Mouse (Mus musculus) left cerebral cortex, adult 2 months (tissue): ENCODE measurements at regions not wholly inside any gene's neighbourhood (a gene's known extent, or its start where the extent isn't known, plus 50 kb on each side); places are given as distances from the start of the nearest gene placed in this dataset.

Source experiments
- DNase-seq, 2 experiments: peaks; one replicate each; pipeline ENCODE4 v3.0.0; 2021 to 2022; ENCODE audit warnings: low spot score in 2 of 2, mixed read lengths in 1 of 2; ENCODE audit errors: extremely low spot score in 1 of 2
- H3K27ac ChIP-seq: fragments of 200-600 bp; 2 replicates; pipeline ENCODE4 v1.8.1; 2022
- H3K4me3 ChIP-seq: fragments of 200-600 bp; 2 replicates; pipeline ENCODE4 v1.8.1; 2022
- CTCF ChIP-seq: fragments of 200-600 bp; IDR thresholded peaks from 2 replicates; pipeline ENCODE4 v1.8.1; 2022; ENCODE audit warnings: antibody characterized with exemption, mild to moderate bottlenecking, moderate library complexity
- intact Hi-C: fragments of 180-260 bp; cut with DNase I; formaldehyde crosslinking; loops from one replicate; pipeline ENCODE4 v1.15.1; 2025

- intact Hi-C loops: no loop called here
- H3K27ac ChIP-seq: peak overlapping the region; percentile 84
- peak in 1 of 2 experiments; percentile 51 for DNase-seq
- TF ChIP-seq CTCF: no peak
- H3K4me3 ChIP-seq: no peak overlapping the region; the same call in 1 of the 2 replicates
Observed at GRCm38 (mm10) chr17:66232891-66233421, 109.6 kb downstream of the Ddx11 start.

- Histone ChIP-seq H3K4me3 (no peak overlapping the region), H3K27ac (peak overlapping the region; percentile 81)
- intact Hi-C loops: no loop called here
- DNase-seq: peak in 1 of 2 experiments; percentile 36
- TF ChIP-seq CTCF: peak; percentile 51
Observed at GRCm38 (mm10) chr17:66233451-66233951, 110.2 kb downstream of the Ddx11 start.

DNA sequence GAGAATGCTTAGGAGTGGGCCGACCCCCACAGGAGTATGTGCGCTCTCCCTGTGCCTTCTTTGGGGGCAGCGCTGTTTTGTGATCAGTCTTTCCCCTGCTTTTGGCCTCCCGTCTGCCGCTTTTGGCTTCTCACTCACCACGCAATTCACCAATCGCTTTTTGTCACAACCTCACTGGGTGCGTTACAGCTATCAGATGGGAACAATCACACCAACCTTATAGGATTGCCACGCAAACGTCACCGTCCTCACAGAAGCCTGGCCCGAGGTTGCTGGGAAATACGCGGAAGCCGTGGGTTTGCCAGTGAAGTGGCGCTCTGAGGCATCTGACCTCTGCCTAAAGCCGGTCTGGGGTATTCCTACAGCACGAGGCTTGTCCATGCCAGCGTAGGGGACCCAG is 111.1 kb downstream of the Ddx11 start:
- intact Hi-C loops: loop anchor here (2.0 kb wide), 1 partner anchor 116 kb away; no protein-coding TSS in a partner anchor
- no peak for DNase-seq
- Histone ChIP-seq H3K4me3 (no peak overlapping the region), H3K27ac (peak overlapping the region; percentile 81)
- TF ChIP-seq CTCF: no peak

- no peak overlapping the region for H3K4me3 ChIP-seq
Observed at GRCm38 (mm10) chr17:66235096-66235805, 111.9 kb downstream of the Ddx11 start.

GRCm38 (mm10) chr17:66235806-66236335 is 112.6 kb downstream of the Ddx11 start:
- H3K4me3 ChIP-seq: no peak overlapping the region
- no peak overlapping the region for H3K27ac ChIP-seq
- no peak for DNase-seq
- intact Hi-C loops: loop anchor here (1.0 to 2.0 kb wide), 4 partner anchors 115 to 254 kb away; no protein-coding TSS in a partner anchor
- TF ChIP-seq CTCF: no peak

More at GRCm38 (mm10) chr17:66235096-66235805, 111.9 kb downstream of the Ddx11 start:
- intact Hi-C loops: loop anchor here (1.0 to 2.0 kb wide), 4 partner anchors 116 to 255 kb away; no protein-coding TSS in a partner anchor
- peak; percentile 83 to 92 for DNase-seq
- H3K27ac ChIP-seq: no peak overlapping the region
- peak; percentile 95 for TF ChIP-seq CTCF

GRCm38 (mm10) chr17:66241868-66242622 is 118.7 kb downstream of the Ddx11 start:
- intact Hi-C loops: no loop called here
- no peak for TF ChIP-seq CTCF
- no peak overlapping the region for H3K27ac ChIP-seq
- H3K4me3 ChIP-seq: no peak overlapping the region
- DNase-seq: no peak

DNA sequence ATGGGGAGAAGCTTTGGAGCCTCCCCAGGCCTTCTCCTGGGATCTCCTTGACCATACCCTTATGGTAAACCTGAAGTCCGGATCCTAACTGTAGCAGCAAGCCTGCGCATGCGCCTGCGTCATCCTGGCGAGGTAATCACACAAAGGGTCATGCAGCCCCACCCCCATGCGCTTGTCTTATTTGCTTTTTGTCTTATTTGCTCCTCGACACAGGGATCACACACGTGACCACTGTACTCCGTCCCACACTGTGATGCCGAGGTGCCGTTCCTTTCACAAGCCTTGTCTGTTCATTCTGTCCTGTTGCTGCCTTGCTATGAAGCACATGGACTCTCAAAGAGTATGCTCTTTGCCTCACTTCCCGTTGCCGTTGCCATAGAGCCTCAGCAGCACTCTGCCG is 120.9 kb downstream of the Ddx11 start:
- intact Hi-C loops: no loop called here
- no peak for TF ChIP-seq CTCF
- Histone ChIP-seq H3K27ac (no peak overlapping the region), H3K4me3 (no peak overlapping the region)
- no peak for DNase-seq

DNA sequence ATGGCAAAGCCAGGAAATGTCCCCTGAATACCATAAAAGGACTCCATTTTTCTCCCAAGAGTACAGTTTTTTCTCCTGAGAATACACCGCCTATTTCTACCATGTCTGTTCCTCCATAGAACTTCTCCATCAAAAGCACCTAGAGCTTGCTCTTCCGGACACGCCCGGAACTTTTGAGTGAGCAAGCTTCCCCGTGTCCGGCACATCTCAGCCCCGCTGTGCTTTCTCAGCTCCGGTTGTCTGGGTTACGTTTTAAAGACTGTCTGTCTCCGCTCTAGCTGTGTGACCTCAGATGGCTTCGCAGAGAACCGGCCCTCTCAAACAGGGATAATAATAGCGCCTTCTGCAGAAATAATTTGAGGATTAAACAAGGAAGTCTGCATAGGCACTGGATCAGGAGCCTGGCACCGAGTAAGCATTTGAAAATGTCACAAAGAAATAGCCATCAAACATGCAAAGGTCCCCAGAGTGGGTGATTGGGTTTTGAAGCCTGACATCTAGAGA is 122.8 kb downstream of the Ddx11 start:
- Histone ChIP-seq H3K27ac (no peak overlapping the region), H3K4me3 (no peak overlapping the region)
- DNase-seq: no peak
- TF ChIP-seq CTCF: no peak
- intact Hi-C loops: no loop called here

DNA sequence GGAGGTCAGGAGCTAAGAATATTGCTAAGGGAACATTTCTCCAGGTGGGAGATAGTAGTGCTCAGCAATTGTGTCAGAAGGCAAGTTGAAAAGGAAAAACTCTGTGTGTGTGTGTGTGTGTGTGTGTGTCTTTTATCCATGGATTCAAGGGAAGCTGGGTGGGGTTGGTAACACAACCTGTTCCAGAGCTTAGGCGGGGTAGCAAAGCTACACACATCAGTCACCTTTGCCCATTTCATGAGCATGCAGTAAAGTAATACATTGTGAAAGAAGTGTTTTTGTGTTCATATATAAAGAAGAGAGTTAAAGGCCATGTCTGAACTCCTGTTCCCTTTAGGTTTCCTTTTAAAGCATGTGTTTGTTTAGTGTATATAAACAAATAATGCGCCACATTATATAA is 128.2 kb downstream of the Ddx11 start:
- DNase-seq: no peak
- TF ChIP-seq CTCF: no peak
- no peak overlapping the region for H3K27ac ChIP-seq
- no peak overlapping the region for H3K4me3 ChIP-seq
- intact Hi-C loops: no loop called here

- no peak for TF ChIP-seq CTCF
- DNase-seq: no peak
- intact Hi-C loops: no loop called here
Observed at GRCm38 (mm10) chr17:66252926-66253325, 129.6 kb downstream of the Ddx11 start.

DNA sequence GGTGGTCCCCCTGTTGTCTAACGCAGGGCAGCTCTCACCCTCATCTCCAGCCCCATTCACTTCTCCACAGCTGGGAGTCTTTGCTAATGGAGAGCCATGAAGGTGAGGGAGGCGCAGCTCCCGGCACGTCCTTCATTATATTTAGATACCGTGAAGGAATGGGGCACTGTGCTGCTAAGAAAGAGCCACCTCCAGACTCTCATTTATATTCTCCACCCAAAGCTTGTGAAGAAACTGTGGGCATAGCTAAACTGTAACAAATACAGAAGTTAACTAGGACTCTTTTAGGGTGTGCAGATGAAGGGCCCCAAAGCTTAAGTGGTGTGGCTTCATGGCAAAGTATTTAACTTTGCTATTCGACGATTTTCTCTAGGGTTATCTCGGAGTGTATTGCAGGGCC is 136.4 kb downstream of the Ddx11 start:
- intact Hi-C loops: no loop called here
- DNase-seq: no peak
- Histone ChIP-seq H3K4me3 (no peak overlapping the region), H3K27ac (peak overlapping the region; percentile 55)
- TF ChIP-seq CTCF: no peak

More at GRCm38 (mm10) chr17:66252926-66253325, 129.6 kb downstream of the Ddx11 start:
- Histone ChIP-seq H3K4me3 (no peak overlapping the region), H3K27ac (no peak overlapping the region)
